Mouse (Mus musculus): Measurements from ENCODE around the gene Mrps21. TPM values are rescaled to one million over a fixed set of nuclear protein-coding genes. Genes with fewer than 3 reads are reported as not detected.

Gene Mrps21
- polyA plus RNA-seq (2014; fragmentation: Illumina TruSeq; extraction: RNeasy Lipid Tissue Mini Kit (QIAGEN cat#74804); ENCODE audit: low read depth, low replicate concordance): 20.9 TPM

GRCm38 (mm10) chr3:95871392-95871867, at the start of gene Mrps21:
Gene Mrps21 (minus strand): TSS chr3:95871519.

GRCm38 (mm10) chr3:95904568-95904967, 33.2 kb upstream of the Mrps21 start, which contains the start of gene Car14:
Gene Car14 (minus strand): TSS chr3:95904691.

GRCm38 (mm10) chr3:95893606-95894316, 22.4 kb upstream of the Mrps21 start, which contains the start of gene Aph1a:
Gene Aph1a (plus strand): TSS chr3:95893969.

DNA sequence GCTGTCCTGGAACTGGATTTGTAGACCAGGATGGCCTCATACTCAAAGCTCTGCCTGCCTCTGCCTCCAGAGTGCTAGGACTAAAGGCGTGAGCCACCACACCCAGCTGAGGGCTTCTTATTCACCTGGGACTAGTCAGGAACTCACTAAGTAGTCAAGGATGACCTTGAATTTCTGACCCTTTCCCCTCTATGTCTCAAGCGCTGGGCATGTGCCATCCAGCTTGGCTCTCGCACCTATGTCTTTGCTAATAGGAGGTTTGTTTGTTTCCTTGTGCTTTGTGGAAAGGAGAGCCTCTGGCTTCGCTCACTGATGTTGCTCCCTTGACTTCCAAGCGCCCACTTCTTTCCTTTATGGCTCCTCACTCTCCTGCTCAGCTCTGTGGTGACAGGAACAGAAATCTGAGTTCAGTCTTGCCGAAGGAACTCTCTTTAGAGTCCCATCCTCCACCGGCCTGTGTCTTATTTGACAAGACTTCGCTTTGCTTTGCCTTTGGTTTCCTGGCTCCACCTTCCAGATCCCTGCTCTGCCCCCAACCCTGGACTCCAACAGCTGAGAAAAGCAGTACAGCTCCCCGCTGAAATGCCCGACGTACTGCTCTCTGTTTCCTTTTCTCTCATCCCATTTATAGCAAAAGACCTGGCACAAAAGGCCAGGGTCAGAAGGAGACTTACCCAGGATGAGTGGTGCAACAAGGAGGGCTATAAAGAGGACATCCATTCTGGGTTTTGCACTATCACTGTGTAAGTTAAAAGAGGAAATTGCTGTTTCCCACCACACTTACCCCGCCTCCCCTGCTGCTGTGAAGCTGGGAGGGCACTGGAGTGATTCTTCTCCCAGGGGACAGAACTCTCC, 20.1 kb upstream of the Mrps21 start, which contains the start of gene BC028528:
TSS of gene BC028528 (minus strand) at position 795 of the 855 bp plus-strand sequence.

DNA sequence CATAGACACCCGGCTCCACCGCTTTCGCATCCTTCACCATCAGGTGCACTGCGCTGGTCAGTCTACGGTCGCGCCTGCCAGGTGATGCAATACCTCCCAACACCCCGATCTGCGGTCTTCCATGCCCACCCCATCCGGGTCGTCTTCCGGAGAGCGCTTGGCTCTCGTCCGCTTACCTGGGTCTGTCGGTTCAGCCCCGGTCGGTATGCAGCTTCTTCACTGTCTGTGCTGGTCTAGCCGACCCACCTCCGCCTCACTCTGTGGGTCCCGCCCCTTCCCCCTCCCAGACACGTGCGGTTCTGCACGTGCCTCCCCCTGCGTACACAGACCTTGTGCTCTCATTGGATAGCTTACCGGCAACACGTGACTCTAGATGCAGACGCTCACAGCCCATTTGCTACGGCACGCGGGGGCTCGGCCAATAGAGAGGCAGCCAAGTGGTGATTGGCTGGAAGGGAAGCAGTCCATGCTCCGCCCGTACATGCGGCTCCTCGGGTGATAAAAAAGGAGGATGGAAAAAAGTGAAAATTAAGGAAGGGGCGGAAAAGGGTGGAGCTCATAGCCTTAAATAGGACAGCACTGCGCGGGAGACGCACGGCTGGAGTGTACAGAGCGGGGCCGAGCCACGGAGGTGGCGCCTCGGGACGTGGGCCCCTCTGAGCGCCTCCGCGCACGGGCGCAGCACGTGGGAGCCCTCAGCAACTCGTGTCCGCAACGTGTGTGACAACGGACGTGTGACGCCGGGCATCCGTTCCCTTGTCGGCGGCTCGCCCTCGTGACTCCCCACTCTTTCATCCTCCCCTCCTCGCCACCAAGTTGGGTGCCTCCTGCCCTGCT, 10.9 kb upstream of the Mrps21 start, which contains the start of gene Ciart:
TSS of gene Ciart (minus strand) at position 273 of the 837 bp plus-strand sequence.

GRCm38 (mm10) chr3:95855502-95856089, 15.7 kb downstream of the Mrps21 start, which contains the start of gene Prpf3:
Gene Prpf3 (minus strand): TSS chr3:95855885.

GRCm38 (mm10) chr3:95818571-95819288, 52.6 kb downstream of the Mrps21 start, which contains the start of gene Rprd2:
Gene Rprd2 (minus strand): TSS chr3:95818863.

Other genes with a start within 250 kb of the Mrps21 start
- gene Ensa, start 246.5 kb downstream of the Mrps21 start, polyA plus RNA-seq (2014; fragmentation: Illumina TruSeq; extraction: RNeasy Lipid Tissue Mini Kit (QIAGEN cat#74804); ENCODE audit: low read depth, low replicate concordance): 25.0 TPM
- gene Mcl1, start 212.7 kb downstream of the Mrps21 start, polyA plus RNA-seq (2014; fragmentation: Illumina TruSeq; extraction: RNeasy Lipid Tissue Mini Kit (QIAGEN cat#74804); ENCODE audit: low read depth, low replicate concordance): 113 TPM
- 0.50 TPM for gene Adamtsl4, start 183.6 kb downstream of the Mrps21 start, polyA plus RNA-seq (2014; fragmentation: Illumina TruSeq; extraction: RNeasy Lipid Tissue Mini Kit (QIAGEN cat#74804); ENCODE audit: low read depth, low replicate concordance)
- gene Ecm1, start 131.9 kb downstream of the Mrps21 start, polyA plus RNA-seq (2014; fragmentation: Illumina TruSeq; extraction: RNeasy Lipid Tissue Mini Kit (QIAGEN cat#74804); ENCODE audit: low read depth, low replicate concordance): 18.8 TPM
- gene Tars2, start 111.3 kb downstream of the Mrps21 start, polyA plus RNA-seq (2014; fragmentation: Illumina TruSeq; extraction: RNeasy Lipid Tissue Mini Kit (QIAGEN cat#74804); ENCODE audit: low read depth, low replicate concordance): 10.8 TPM
- gene Rprd2, start 52.7 kb downstream of the Mrps21 start, polyA plus RNA-seq (2014; fragmentation: Illumina TruSeq; extraction: RNeasy Lipid Tissue Mini Kit (QIAGEN cat#74804); ENCODE audit: low read depth, low replicate concordance): 14.6 TPM
- 12.8 TPM for gene Prpf3, start 15.6 kb downstream of the Mrps21 start, polyA plus RNA-seq (2014; fragmentation: Illumina TruSeq; extraction: RNeasy Lipid Tissue Mini Kit (QIAGEN cat#74804); ENCODE audit: low read depth, low replicate concordance)
- gene Ciart, start 10.7 kb upstream of the Mrps21 start, polyA plus RNA-seq (2014; fragmentation: Illumina TruSeq; extraction: RNeasy Lipid Tissue Mini Kit (QIAGEN cat#74804); ENCODE audit: low read depth, low replicate concordance): 0.77 TPM
- 7.9 TPM for gene BC028528, start 20.5 kb upstream of the Mrps21 start, polyA plus RNA-seq (2014; fragmentation: Illumina TruSeq; extraction: RNeasy Lipid Tissue Mini Kit (QIAGEN cat#74804); ENCODE audit: low read depth, low replicate concordance)
- gene Aph1a, start 22.4 kb upstream of the Mrps21 start, polyA plus RNA-seq (2014; fragmentation: Illumina TruSeq; extraction: RNeasy Lipid Tissue Mini Kit (QIAGEN cat#74804); ENCODE audit: low read depth, low replicate concordance): 26.1 TPM
- 51.9 TPM for gene Car14, start 33.2 kb upstream of the Mrps21 start, polyA plus RNA-seq (2014; fragmentation: Illumina TruSeq; extraction: RNeasy Lipid Tissue Mini Kit (QIAGEN cat#74804); ENCODE audit: low read depth, low replicate concordance)
- 28.9 TPM for gene Anp32e, start 57.7 kb upstream of the Mrps21 start, polyA plus RNA-seq (2014; fragmentation: Illumina TruSeq; extraction: RNeasy Lipid Tissue Mini Kit (QIAGEN cat#74804); ENCODE audit: low read depth, low replicate concordance)
- 1.3 TPM for gene Plekho1, start 124.5 kb upstream of the Mrps21 start, polyA plus RNA-seq (2014; fragmentation: Illumina TruSeq; extraction: RNeasy Lipid Tissue Mini Kit (QIAGEN cat#74804); ENCODE audit: low read depth, low replicate concordance)
- 18.5 TPM for gene Vps45, start 186.9 kb upstream of the Mrps21 start, polyA plus RNA-seq (2014; fragmentation: Illumina TruSeq; extraction: RNeasy Lipid Tissue Mini Kit (QIAGEN cat#74804); ENCODE audit: low read depth, low replicate concordance)
- gene Otud7b, start 233.0 kb upstream of the Mrps21 start, polyA plus RNA-seq (2014; fragmentation: Illumina TruSeq; extraction: RNeasy Lipid Tissue Mini Kit (QIAGEN cat#74804); ENCODE audit: low read depth, low replicate concordance): 9.9 TPM

Data from liver, adult 10 weeks (tissue).